Mouse (Mus musculus) heart, postnatal 0 days (tissue): ENCODE measurements at regions not wholly inside any gene's neighbourhood (a gene's known extent, or its start where the extent isn't known, plus 50 kb on each side); places are given as distances from the start of the nearest gene placed in this dataset.

Experiments used
- CTCF ChIP-seq: IDR thresholded peaks from 2 replicates; pipeline ENCODE4 v1.5.1; 2016; ENCODE audit warnings: antibody characterized with exemption, control low read depth, low read depth
- EP300 ChIP-seq: IDR thresholded peaks from 2 replicates; pipeline ENCODE4 v1.6.1; 2016; ENCODE audit warnings: antibody characterized with exemption, low read depth

- TF ChIP-seq CTCF (no peak), EP300 (no peak)
Observed at GRCm38 (mm10) chr13:60303561-60303960, 126.4 kb upstream of the Gas1 start.
